Mouse (Mus musculus): Measurements from ENCODE around the gene Mkrn2. TPM values are rescaled to one million over a fixed set of nuclear protein-coding genes. Genes with fewer than 3 reads are reported as not detected.

Mkrn2 gene
- polyA plus RNA-seq (2015; fragmentation: Nextera tagmentation; extraction: Ambion mirVana) = 20.8 and 30.6 TPM in 2 replicates

GRCm38 (mm10) chr6:115601715-115602523, at the start of gene Mkrn2:
Gene Mkrn2 (plus strand): TSS chr6:115601902.

GRCm38 (mm10) chr6:115592458-115592857, 9.2 kb upstream of the Mkrn2 start, which contains the start of gene Mkrn2os:
Gene Mkrn2os (minus strand): TSS chr6:115592576.

Other genes starting within 250 kb of the Mkrn2 start
- 2.4 and 3.5 TPM in 2 replicates for gene Pparg, start 241.0 kb upstream of the Mkrn2 start, polyA plus RNA-seq (2015; fragmentation: Nextera tagmentation; extraction: Ambion mirVana)
- gene Tsen2, start 57.2 kb upstream of the Mkrn2 start, polyA plus RNA-seq (2015; fragmentation: Nextera tagmentation; extraction: Ambion mirVana) = 14.4 and 18.0 TPM in 2 replicates
- gene Mkrn2os, start 9.3 kb upstream of the Mkrn2 start, polyA plus RNA-seq (2015; fragmentation: Nextera tagmentation; extraction: Ambion mirVana) = 0.44 and 0.47 TPM in 2 replicates
- 49.9 and 52.8 TPM in 2 replicates for gene Raf1, start 74.7 kb downstream of the Mkrn2 start, polyA plus RNA-seq (2015; fragmentation: Nextera tagmentation; extraction: Ambion mirVana)
- gene Tmem40, start 160.5 kb downstream of the Mkrn2 start, polyA plus RNA-seq (2015; fragmentation: Nextera tagmentation; extraction: Ambion mirVana) = 3.0 and 3.3 TPM in 2 replicates
- gene Cand2, start 172.6 kb downstream of the Mkrn2 start, polyA plus RNA-seq (2015; fragmentation: Nextera tagmentation; extraction: Ambion mirVana) = 8.5 and 10.0 TPM in 2 replicates
- gene Rpl32, start 206.8 kb downstream of the Mkrn2 start, polyA plus RNA-seq (2015; fragmentation: Nextera tagmentation; extraction: Ambion mirVana) = 2,518 and 3,190 TPM in 2 replicates
- 0.62 and 0.66 TPM in 2 replicates for gene Efcab12, start 236.5 kb downstream of the Mkrn2 start, polyA plus RNA-seq (2015; fragmentation: Nextera tagmentation; extraction: Ambion mirVana)

Data from adrenal gland, postnatal 0 days (tissue).